Mouse (Mus musculus): ENCODE measurements around the gene Lrrn2.

- no peak for TF ChIP-seq GATA1 (IDR thresholded peaks at IDR 0.05; ENCODE audit: low read length)
- TF ChIP-seq TAL1 (IDR thresholded peaks at IDR 0.05; ENCODE audit: low read length) = no peak
These were observed 81.7 kb downstream of the Lrrn2 start for GRCm38 (mm10) chr1:132961751-132962150.
